Mouse (Mus musculus) kidney, adult 10 weeks (tissue): ENCODE measurements around the gene Olfr603. TPM values are rescaled to one million over a fixed set of nuclear protein-coding genes. Genes with fewer than 3 reads are reported as not detected.

Source experiments
- polyA plus RNA-seq: library from polyadenylated mRNA; stranded (reverse); fragments of 350-450 nt; fragmentation: Illumina TruSeq; extraction: RNeasy Lipid Tissue Mini Kit (QIAGEN cat#74804); gene quantifications from one replicate; pipeline ENCODE4 v1.2.3, GENCODE M21; 2014; ENCODE audit warnings: low read depth, low replicate concordance

Olfr603 gene
- not detected for polyA plus RNA-seq

GRCm38 (mm10) chr7:103386077-103386476, at the start of gene Olfr603:
Gene Olfr603, minus strand, starts transcription at chr7:103386177.

GRCm38 (mm10) chr7:103414772-103415171, 28.8 kb upstream of the Olfr603 start, which contains the start of gene Usp17lc:
Gene Usp17lc, plus strand, starts transcription at chr7:103415072.

DNA sequence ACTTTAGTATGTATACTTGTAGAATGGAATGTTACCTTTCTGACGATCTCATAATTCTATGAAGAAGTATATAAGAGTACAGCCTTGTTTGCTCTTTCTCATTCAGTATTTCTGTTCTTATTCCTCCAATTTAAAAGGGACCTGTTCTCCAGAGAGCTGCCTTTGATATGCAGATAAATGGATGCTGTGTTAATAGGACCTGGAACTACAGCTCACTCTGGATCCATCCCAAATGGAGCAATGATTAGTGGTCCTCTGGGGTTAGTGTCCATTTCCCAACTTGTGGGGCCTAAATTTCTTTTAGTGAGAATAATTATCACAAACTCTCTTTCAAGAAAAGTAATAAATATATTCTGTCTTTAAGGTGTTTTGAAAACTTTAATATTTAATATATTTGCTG, 23.4 kb downstream of the Olfr603 start, which contains the start of gene Olfr601:
TSS of gene Olfr601 (minus strand) at position 101 of the 400 bp plus-strand sequence.

GRCm38 (mm10) chr7:103349569-103349968, 36.4 kb downstream of the Olfr603 start, which contains the start of gene Olfr600:
Gene Olfr600, minus strand, starts transcription at chr7:103349669.

GRCm38 (mm10) chr7:103335617-103336016, 50.4 kb downstream of the Olfr603 start, which contains the start of gene Olfr599:
Gene Olfr599, plus strand, starts transcription at chr7:103335917.

Other genes with a start within 250 kb of the Olfr603 start
- not detected for gene Olfr588-ps1, start 245.3 kb downstream of the Olfr603 start, polyA plus RNA-seq
- gene Olfr589, start 229.8 kb downstream of the Olfr603 start, polyA plus RNA-seq, result not detected
- not detected for gene Olfr591, start 207.8 kb downstream of the Olfr603 start, polyA plus RNA-seq
- gene Olfr592, start 201.4 kb downstream of the Olfr603 start, polyA plus RNA-seq, result not detected
- gene Olfr593, start 174.3 kb downstream of the Olfr603 start, polyA plus RNA-seq, result not detected
- gene Olfr594, start 169.2 kb downstream of the Olfr603 start, polyA plus RNA-seq, result not detected
- gene Usp17ld, start 133.7 kb downstream of the Olfr603 start, polyA plus RNA-seq, result not detected
- gene Olfr596, start 80.5 kb downstream of the Olfr603 start, polyA plus RNA-seq, result not detected
- gene Olfr597, start 69.9 kb downstream of the Olfr603 start, polyA plus RNA-seq, result not detected
- not detected for gene Olfr598, start 62.6 kb downstream of the Olfr603 start, polyA plus RNA-seq
- gene Olfr599, start 50.3 kb downstream of the Olfr603 start, polyA plus RNA-seq, result not detected
- not detected for gene Olfr600, start 36.5 kb downstream of the Olfr603 start, polyA plus RNA-seq
- not detected for gene Olfr601, start 23.5 kb downstream of the Olfr603 start, polyA plus RNA-seq
- gene Usp17lc, start 28.9 kb upstream of the Olfr603 start, polyA plus RNA-seq, result not detected
- gene Olfr605, start 59.3 kb upstream of the Olfr603 start, polyA plus RNA-seq, result not detected
- gene Olfr606, start 62.9 kb upstream of the Olfr603 start, polyA plus RNA-seq, result not detected
- not detected for gene Olfr607, start 78.0 kb upstream of the Olfr603 start, polyA plus RNA-seq
- not detected for gene Olfr608, start 83.7 kb upstream of the Olfr603 start, polyA plus RNA-seq
- not detected for gene Olfr609, start 111.9 kb upstream of the Olfr603 start, polyA plus RNA-seq
- gene Olfr610, start 125.9 kb upstream of the Olfr603 start, polyA plus RNA-seq, result not detected
- not detected for gene Olfr611, start 134.7 kb upstream of the Olfr603 start, polyA plus RNA-seq
- not detected for gene Olfr612, start 156.5 kb upstream of the Olfr603 start, polyA plus RNA-seq
- not detected for gene Olfr613, start 161.9 kb upstream of the Olfr603 start, polyA plus RNA-seq
- not detected for gene Olfr615, start 169.9 kb upstream of the Olfr603 start, polyA plus RNA-seq
- not detected for gene Olfr616, start 183.0 kb upstream of the Olfr603 start, polyA plus RNA-seq
- gene Olfr617, start 186.9 kb upstream of the Olfr603 start, polyA plus RNA-seq, result not detected
- not detected for gene Olfr618, start 203.9 kb upstream of the Olfr603 start, polyA plus RNA-seq
- not detected for gene Olfr619, start 214.4 kb upstream of the Olfr603 start, polyA plus RNA-seq
- not detected for gene Olfr620, start 226.4 kb upstream of the Olfr603 start, polyA plus RNA-seq